Mouse (Mus musculus) olfactory bulb, adult 2 months (tissue): ENCODE results near the gene Cstf3.

Experiments
- CTCF ChIP-seq: fragments of 200-500 bp; IDR thresholded peaks from 2 replicates; pipeline ENCODE4 v1.5.1; 2012; ENCODE audit warnings: low read depth, mild to moderate bottlenecking, low read length, moderate library complexity; ENCODE audit not compliant: insufficient read depth
- POLR2A ChIP-seq: fragments of 200-500 bp; IDR thresholded peaks from 2 replicates; pipeline ENCODE4 v1.6.1; 2012; ENCODE audit warnings: mild to moderate bottlenecking, low read depth, low read length, moderate library complexity; ENCODE audit not compliant: insufficient read depth

GRCm38 (mm10) chr2:104658659-104659058 is 68.3 kb downstream of the Cstf3 start:
- TF ChIP-seq CTCF (no peak), POLR2A (no peak)
